Mouse (Mus musculus) forebrain, embryonic 15.5 days (tissue): ENCODE results near the gene 6820408C15Rik. TPM values are rescaled to one million over a fixed set of nuclear protein-coding genes. Genes with fewer than 3 reads are reported as not detected.

Experiments used
- ATAC-seq: fragments of 200-750 bp; cut with Nextera tagmentation; replicated peaks from 2 replicates; pipeline ENCODE4 v1.8.0; 2017; ENCODE audit warnings: mild to moderate bottlenecking, moderate TSS enrichment, moderate library complexity
- H3K27ac ChIP-seq: fragments of 300-500 bp; sonication (generic); replicated peaks from 2 replicates; pipeline ENCODE4 v1.5.1; 2015; ENCODE audit warnings: mild to moderate bottlenecking, inconsistent platforms
- H3K27me3 ChIP-seq: fragments of 300-500 bp; sonication (generic); 2 replicates; pipeline ENCODE4 v1.6.1; 2015; ENCODE audit warnings: inconsistent platforms
- H3K36me3 ChIP-seq: fragments of 300-500 bp; sonication (generic); 2 replicates; pipeline ENCODE4 v1.6.1; 2015; ENCODE audit warnings: mild to moderate bottlenecking, inconsistent platforms
- H3K4me1 ChIP-seq: fragments of 300-500 bp; sonication (generic); 2 replicates; pipeline ENCODE4 v1.6.1; 2015; ENCODE audit warnings: inconsistent platforms
- H3K4me2 ChIP-seq: fragments of 300-500 bp; sonication (generic); replicated peaks from 2 replicates; pipeline ENCODE4 v1.6.1; 2015; ENCODE audit warnings: mild to moderate bottlenecking, inconsistent platforms
- H3K4me3 ChIP-seq: fragments of 300-500 bp; sonication (generic); 2 replicates; pipeline ENCODE4 v1.5.1; 2015; ENCODE audit warnings: mild to moderate bottlenecking, inconsistent platforms
- H3K9ac ChIP-seq: fragments of 300-500 bp; sonication (generic); replicated peaks from 2 replicates; pipeline ENCODE4 v1.6.1; 2015; ENCODE audit warnings: mild to moderate bottlenecking, inconsistent platforms
- H3K9me3 ChIP-seq: fragments of 300-500 bp; sonication (generic); 2 replicates; pipeline ENCODE4 v1.6.1; 2016; ENCODE audit warnings: inconsistent platforms
- WGBS: fragments of 180-500 bp; shearing (Covaris S2); methylation state at CpG from one replicate; pipeline ENCODE4 v1.1.7; 2015; ENCODE audit warnings: mixed read lengths; 5-methylcytosine and 5-hydroxymethylcytosine counted together
- polyA plus RNA-seq: library from polyadenylated mRNA; unstranded; fragments of >200 nt; fragmentation: Nextera tagmentation; extraction: Ambion mirVana; gene quantifications from 2 replicates; pipeline ENCODE4 v1.2.1, GENCODE M21; 2015

Gene 6820408C15Rik
- polyA plus RNA-seq, 1 experiment from 2014 or later: 3.7 TPM

DNA sequence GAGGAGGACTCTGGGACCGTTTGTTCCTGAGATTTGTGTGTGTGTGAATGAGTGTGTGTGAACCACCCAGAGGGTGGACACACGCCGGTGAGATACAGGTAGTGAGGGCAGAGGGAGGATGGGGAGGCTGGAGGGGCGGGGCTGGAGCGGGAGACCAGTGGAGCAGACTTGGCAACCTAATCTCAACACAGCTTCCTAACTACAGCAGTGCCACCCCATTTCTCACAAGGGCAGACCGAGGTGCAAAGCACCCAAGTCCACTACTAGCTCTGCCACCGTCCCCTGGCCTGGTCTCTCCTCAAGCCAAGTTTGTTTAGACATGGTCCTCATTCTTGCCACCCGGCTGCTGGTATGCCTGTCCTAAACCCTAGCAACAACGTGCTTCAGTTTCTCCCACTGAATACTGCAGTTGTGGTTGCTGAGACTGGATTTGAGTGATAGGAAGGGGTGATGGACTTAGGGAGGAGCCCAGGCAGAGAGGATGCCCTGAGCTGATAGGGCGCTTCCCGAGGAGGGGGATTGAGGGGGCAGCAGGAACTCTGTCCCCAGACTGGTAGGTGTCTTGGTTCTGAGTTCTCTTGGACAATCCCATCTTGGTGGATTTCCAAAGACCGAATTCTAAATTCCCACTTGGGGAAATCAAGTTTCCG, 20.0 kb upstream of the 6820408C15Rik start:
- H3K4me2 ChIP-seq: peak overlapping the region; percentile 93
- H3K27ac ChIP-seq: peak overlapping the region; percentile 100
- no peak for ATAC-seq
- H3K36me3 ChIP-seq: no peaks in the 10 kb centered on the region
- H3K9ac ChIP-seq: peak overlapping the region; percentile 96
- H3K4me1 ChIP-seq: peaks cover 46% of the 10 kb centered on the region
- no peaks in the 10 kb centered on the region for H3K27me3 ChIP-seq
- 15% methylated on average over 13 of the region's 13 CpGs for WGBS
- H3K9me3 ChIP-seq: no peaks in the 10 kb centered on the region
- peak overlapping the region; percentile 86 for H3K4me3 ChIP-seq

DNA sequence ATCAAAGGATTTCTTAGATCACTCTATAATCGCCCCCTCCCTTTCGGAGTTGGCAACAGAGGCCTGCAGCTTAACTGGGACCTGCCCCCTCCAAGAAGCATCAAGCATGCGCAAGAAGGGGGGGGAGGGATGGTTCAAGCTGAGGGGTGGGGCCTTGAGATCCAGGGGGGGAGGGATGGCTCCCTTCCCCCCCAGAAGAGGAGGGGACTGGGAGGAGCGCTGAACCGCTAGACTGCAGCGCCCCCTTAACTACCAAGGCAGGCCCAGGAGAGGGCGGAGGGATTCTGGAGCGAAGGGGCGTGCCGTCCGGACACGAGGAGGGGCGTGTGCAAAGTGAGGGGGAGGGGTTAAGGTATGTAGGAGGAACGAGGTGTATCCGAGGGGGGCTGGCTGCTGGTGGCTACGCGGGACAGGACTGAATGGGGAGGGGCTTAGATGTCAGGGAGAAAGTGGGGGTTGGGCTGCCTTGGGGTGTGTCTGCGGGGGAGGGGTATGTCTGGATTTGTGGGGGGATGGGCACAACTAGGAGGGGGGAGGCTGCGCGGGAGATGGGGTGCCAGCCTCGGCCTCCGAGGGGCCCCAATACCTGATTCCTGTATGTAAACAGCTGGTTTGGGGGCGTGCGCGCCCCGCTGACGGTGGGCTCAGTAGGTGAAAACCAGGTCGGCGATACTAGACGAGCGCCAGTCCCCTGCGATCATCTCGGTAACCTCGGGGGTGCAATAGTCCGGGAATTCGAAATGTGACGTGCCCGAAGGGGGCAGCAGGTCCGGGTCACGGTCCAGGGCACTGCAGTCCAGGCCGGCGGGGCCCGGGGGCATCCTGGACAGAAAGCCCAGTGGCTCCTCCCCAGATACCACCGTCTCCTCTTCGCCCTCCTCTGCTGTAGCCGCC, 19.0 kb upstream of the 6820408C15Rik start:
- Histone ChIP-seq H3K27ac (peak overlapping the region; percentile 100), H3K9ac (peak overlapping the region; percentile 96), H3K4me3 (peak overlapping the region; percentile 86), H3K36me3 (no peaks in the 10 kb centered on the region), H3K9me3 (no peaks in the 10 kb centered on the region), H3K27me3 (no peaks in the 10 kb centered on the region), H3K4me1 (peaks cover 46% of the 10 kb centered on the region), H3K4me2 (peak overlapping the region; percentile 93)
- ATAC-seq: peak; percentile 57
- WGBS: under 1% methylated on average over 40 of the region's 46 CpGs

GRCm38 (mm10) chr2:152397004-152397589, 18.3 kb upstream of the 6820408C15Rik start:
- peak overlapping the region; percentile 93 for H3K4me2 ChIP-seq
- peak; percentile 6 for ATAC-seq
- H3K9me3 ChIP-seq: no peaks in the 10 kb centered on the region
- peak overlapping the region; percentile 96 for H3K9ac ChIP-seq
- H3K27me3 ChIP-seq: no peaks in the 10 kb centered on the region
- H3K4me3 ChIP-seq: peak overlapping the region; percentile 86
- H3K27ac ChIP-seq: peak overlapping the region; percentile 100
- no peaks in the 10 kb centered on the region for H3K36me3 ChIP-seq
- H3K4me1 ChIP-seq: peaks cover 46% of the 10 kb centered on the region
- WGBS: under 1% methylated on average over 72 of the region's 77 CpGs

DNA sequence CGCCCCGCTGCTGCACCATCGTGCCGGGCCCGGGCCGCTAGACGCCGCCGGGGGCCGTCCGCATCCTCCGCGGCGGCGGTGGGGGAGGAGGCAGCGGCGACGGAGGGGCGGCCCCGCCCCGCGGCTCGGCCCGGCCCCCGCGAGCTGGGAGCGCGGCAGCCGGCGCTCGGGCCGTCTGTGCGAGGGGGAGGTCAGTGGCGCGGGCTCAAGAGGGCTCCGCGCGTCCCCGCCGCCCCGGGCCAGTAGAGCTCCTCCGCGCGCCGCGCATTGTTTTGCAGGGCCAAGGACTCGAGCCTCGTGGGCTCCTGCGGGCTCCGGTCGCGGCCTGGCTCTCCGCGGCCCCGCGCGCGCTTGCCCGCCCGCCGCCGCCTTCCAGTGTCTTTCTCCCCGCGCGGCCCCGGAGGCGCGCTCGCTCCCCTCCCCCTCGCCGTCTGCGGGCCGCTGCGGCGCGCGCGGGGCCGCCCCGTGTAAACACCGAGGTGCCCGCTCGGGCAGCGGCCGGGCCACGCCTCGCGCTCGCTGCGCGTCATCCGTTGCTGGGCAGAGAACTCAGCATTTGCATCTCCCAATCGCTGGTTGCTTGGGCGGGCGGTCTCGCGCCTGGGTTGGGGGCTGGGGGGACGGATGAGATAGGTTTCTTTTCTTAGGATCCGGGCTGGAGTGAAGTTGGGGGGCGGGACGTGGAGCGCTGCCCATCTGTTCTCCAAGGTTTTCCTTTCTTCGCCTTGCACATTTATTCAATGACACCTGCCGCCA, 17.5 kb upstream of the 6820408C15Rik start, which contains the start of gene Sox12:
TSS of gene Sox12 (minus strand) at position 384 of the 756 bp plus-strand sequence.
- Histone ChIP-seq H3K4me1 (peaks cover 46% of the 10 kb centered on the region), H3K4me3 (peak within 1 kb of the TSS; percentile 86), H3K27ac (peak within 1 kb of the TSS; percentile 100), H3K4me2 (peak within 1 kb of the TSS; percentile 93), H3K36me3 (no peaks in the 10 kb centered on the region), H3K9ac (peak within 1 kb of the TSS; percentile 96), H3K9me3 (no peaks in the 10 kb centered on the region), H3K27me3 (no peaks in the 10 kb centered on the region)
- peak; percentile 78 for ATAC-seq
- WGBS: under 1% methylated on average over 54 of the region's 104 CpGs

DNA sequence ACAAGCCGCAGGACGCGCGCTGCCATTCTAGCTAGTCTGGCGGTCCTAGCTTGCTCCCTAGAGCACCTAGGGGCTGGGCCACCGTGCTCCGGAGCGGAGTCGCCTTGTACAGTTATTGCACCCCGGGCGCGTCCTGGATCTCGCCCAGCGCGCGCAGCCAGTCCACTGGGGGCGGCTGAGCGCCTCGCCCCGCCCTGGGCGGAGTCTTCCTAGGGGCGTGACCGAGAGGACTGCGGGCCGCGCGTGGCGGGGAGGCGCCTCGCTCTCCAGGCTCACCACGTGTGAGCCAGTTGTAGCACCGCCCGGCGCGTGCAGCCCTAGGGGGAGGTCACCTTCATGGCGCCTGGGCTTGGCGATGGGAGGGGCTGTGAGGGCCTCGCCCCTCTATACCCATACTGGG, 16.7 kb upstream of the 6820408C15Rik start:
- no peaks in the 10 kb centered on the region for H3K27me3 ChIP-seq
- H3K4me3 ChIP-seq: peak overlapping the region; percentile 86
- no peaks in the 10 kb centered on the region for H3K36me3 ChIP-seq
- under 1% methylated on average over 38 of the region's 38 CpGs for WGBS
- H3K4me2 ChIP-seq: peak overlapping the region; percentile 93
- H3K4me1 ChIP-seq: peaks cover 40% of the 10 kb centered on the region
- H3K9me3 ChIP-seq: no peaks in the 10 kb centered on the region
- H3K27ac ChIP-seq: peak overlapping the region; percentile 100
- peak; percentile 74 for ATAC-seq
- peak overlapping the region; percentile 96 for H3K9ac ChIP-seq

- Histone ChIP-seq H3K4me1 (peaks cover 36% of the 10 kb centered on the region), H3K4me3 (peak overlapping the region; percentile 86), H3K27me3 (no peaks in the 10 kb centered on the region), H3K9ac (peak overlapping the region; percentile 96), H3K9me3 (no peaks in the 10 kb centered on the region), H3K27ac (peak overlapping the region; percentile 100), H3K36me3 (no peaks in the 10 kb centered on the region), H3K4me2 (peak overlapping the region; percentile 93)
- ATAC-seq: no peak; the same call in none of the 2 replicates
- WGBS: 1% methylated on average over 13 of the region's 13 CpGs
Measured at GRCm38 (mm10) chr2:152399122-152399542, 16.3 kb upstream of the 6820408C15Rik start.

GRCm38 (mm10) chr2:152406126-152406525, 9.3 kb upstream of the 6820408C15Rik start:
- peak overlapping the region; percentile 39 for H3K9ac ChIP-seq
- WGBS: 0% methylated on average over 19 of the region's 19 CpGs

GRCm38 (mm10) chr2:152409781-152410180, 5.6 kb upstream of the 6820408C15Rik start:
- WGBS: 84% methylated on average over 6 of the region's 6 CpGs
- no peak for ATAC-seq
- no peaks in the 10 kb centered on the region for H3K36me3 ChIP-seq
- no peak overlapping the region for H3K27ac ChIP-seq
- no peak overlapping the region for H3K9ac ChIP-seq
- H3K4me3 ChIP-seq: no peak overlapping the region
- H3K9me3 ChIP-seq: no peaks in the 10 kb centered on the region
- H3K4me1 ChIP-seq: peaks cover 49% of the 10 kb centered on the region
- no peaks in the 10 kb centered on the region for H3K27me3 ChIP-seq
- H3K4me2 ChIP-seq: no peak overlapping the region

More at GRCm38 (mm10) chr2:152406126-152406525, 9.3 kb upstream of the 6820408C15Rik start:
- peak; percentile 96 for ATAC-seq
- peak overlapping the region; percentile 40 for H3K4me3 ChIP-seq
- H3K9me3 ChIP-seq: no peaks in the 10 kb centered on the region
- H3K27ac ChIP-seq: peak overlapping the region; percentile 81
- no peaks in the 10 kb centered on the region for H3K27me3 ChIP-seq
- peak overlapping the region; percentile 53 for H3K4me2 ChIP-seq
- H3K36me3 ChIP-seq: no peaks in the 10 kb centered on the region
- H3K4me1 ChIP-seq: peaks cover 24% of the 10 kb centered on the region

GRCm38 (mm10) chr2:152410971-152411371, 4.4 kb upstream of the 6820408C15Rik start:
- H3K4me3 ChIP-seq: peak overlapping the region; percentile 85
- peak overlapping the region; percentile 93 for H3K4me2 ChIP-seq
- no peaks in the 10 kb centered on the region for H3K36me3 ChIP-seq
- WGBS: under 1% methylated on average over 15 of the region's 15 CpGs
- peak overlapping the region; percentile 97 for H3K27ac ChIP-seq
- peak overlapping the region; percentile 25 for H3K9ac ChIP-seq
- H3K9me3 ChIP-seq: no peaks in the 10 kb centered on the region
- H3K4me1 ChIP-seq: peaks cover 50% of the 10 kb centered on the region
- no peaks in the 10 kb centered on the region for H3K27me3 ChIP-seq
- ATAC-seq: peak; percentile 59

GRCm38 (mm10) chr2:152411471-152411870, 3.9 kb upstream of the 6820408C15Rik start:
- Histone ChIP-seq H3K4me1 (peaks cover 47% of the 10 kb centered on the region), H3K4me3 (peak overlapping the region; percentile 85), H3K27me3 (no peaks in the 10 kb centered on the region), H3K27ac (peak overlapping the region; percentile 97), H3K9ac (peak overlapping the region; percentile 25), H3K9me3 (no peaks in the 10 kb centered on the region), H3K4me2 (peak overlapping the region; percentile 93), H3K36me3 (no peaks in the 10 kb centered on the region)
- ATAC-seq: no peak
- 4% methylated on average over 7 of the region's 7 CpGs for WGBS

DNA sequence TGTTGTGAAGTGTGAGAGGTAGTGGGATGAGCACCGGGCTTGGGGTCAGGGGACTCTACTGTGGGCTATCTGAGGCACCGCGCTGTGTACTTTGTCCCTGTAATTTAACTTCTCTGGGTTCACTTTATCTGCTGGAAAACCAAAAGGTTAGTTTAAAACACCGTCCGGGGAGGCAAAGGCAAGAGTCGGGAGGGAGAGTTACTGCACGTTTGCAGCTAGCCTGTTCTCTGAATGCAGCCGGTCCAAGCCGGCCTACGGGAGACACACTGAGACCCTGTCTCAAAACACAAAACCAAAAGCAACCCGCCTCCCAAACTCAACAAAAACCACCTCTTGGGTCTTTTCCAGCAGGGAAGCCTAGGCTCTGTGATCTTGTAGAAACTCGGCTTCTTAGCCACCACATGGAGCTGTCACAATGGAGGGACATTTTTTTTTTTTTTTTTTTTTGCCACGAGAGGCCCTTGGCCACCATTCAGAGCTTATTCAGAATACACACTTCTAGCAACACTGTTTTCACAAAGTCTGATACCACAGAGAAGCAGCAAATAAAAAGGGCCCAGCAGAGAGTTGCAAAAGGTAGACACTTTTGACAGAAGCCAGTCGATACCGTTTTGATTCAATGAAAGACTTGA, 2.7 kb upstream of the 6820408C15Rik start:
- no peak for ATAC-seq
- Histone ChIP-seq H3K36me3 (no peaks in the 10 kb centered on the region), H3K27me3 (no peaks in the 10 kb centered on the region), H3K27ac (peak overlapping the region; percentile 97), H3K9ac (peak overlapping the region; percentile 91), H3K4me1 (peaks cover 45% of the 10 kb centered on the region), H3K9me3 (no peaks in the 10 kb centered on the region), H3K4me2 (peak overlapping the region; percentile 93), H3K4me3 (peak overlapping the region; percentile 85)
- WGBS: under 1% methylated on average over 15 of the region's 15 CpGs
